Mouse (Mus musculus): ENCODE data around the gene Ptprm. TPM values are rescaled to one million over a fixed set of nuclear protein-coding genes. Genes with fewer than 3 reads are reported as not detected.

The Ptprm gene
- polyA plus RNA-seq, 1 experiment = not detected

- no peak for TF ChIP-seq GATA1 (IDR thresholded peaks at IDR 0.05; ENCODE audit: low read length)
These were observed 1.1 kb downstream of the Ptprm start for GRCm38 (mm10) chr17:67352956-67353795.

GRCm38 (mm10) chr17:67351423-67351822, 2.8 kb downstream of the Ptprm start:
- no peak for TF ChIP-seq GATA1 (IDR thresholded peaks at IDR 0.05; ENCODE audit: low read length)

- no peak for TF ChIP-seq GATA1 (IDR thresholded peaks at IDR 0.05; ENCODE audit: low read length)
These were observed 3.7 kb downstream of the Ptprm start for GRCm38 (mm10) chr17:67350536-67350935.

- TF ChIP-seq GATA1 (IDR thresholded peaks at IDR 0.05; ENCODE audit: low read length) = no peak
These were observed 4.7 kb downstream of the Ptprm start for GRCm38 (mm10) chr17:67349594-67349993.

GRCm38 (mm10) chr17:67346921-67347320, 7.3 kb downstream of the Ptprm start:
- no peak for TF ChIP-seq GATA1 (IDR thresholded peaks at IDR 0.05; ENCODE audit: low read length)

- no peak for TF ChIP-seq GATA1 (IDR thresholded peaks at IDR 0.05; ENCODE audit: low read length)
These were observed 9.1 kb downstream of the Ptprm start for GRCm38 (mm10) chr17:67345157-67345556.

GRCm38 (mm10) chr17:67343471-67343870, 10.8 kb downstream of the Ptprm start:
- no peak for TF ChIP-seq GATA1 (IDR thresholded peaks at IDR 0.05; ENCODE audit: low read length)

GRCm38 (mm10) chr17:67343006-67343405, 11.3 kb downstream of the Ptprm start:
- TF ChIP-seq GATA1 (IDR thresholded peaks at IDR 0.05; ENCODE audit: low read length) = no peak

GRCm38 (mm10) chr17:67340362-67340761, 13.9 kb downstream of the Ptprm start:
- no peak for TF ChIP-seq GATA1 (IDR thresholded peaks at IDR 0.05; ENCODE audit: low read length)

GRCm38 (mm10) chr17:67339569-67339968, 14.7 kb downstream of the Ptprm start:
- no peak for TF ChIP-seq GATA1 (IDR thresholded peaks at IDR 0.05; ENCODE audit: low read length)

GRCm38 (mm10) chr17:67334310-67334709, 19.9 kb downstream of the Ptprm start:
- TF ChIP-seq GATA1 (IDR thresholded peaks at IDR 0.05; ENCODE audit: low read length) = no peak

- no peak for TF ChIP-seq GATA1 (IDR thresholded peaks at IDR 0.05; ENCODE audit: low read length)
These were observed 24.8 kb downstream of the Ptprm start for GRCm38 (mm10) chr17:67329435-67329834.

GRCm38 (mm10) chr17:67324499-67324832, 29.8 kb downstream of the Ptprm start:
- no peak for TF ChIP-seq GATA1 (IDR thresholded peaks at IDR 0.05; ENCODE audit: low read length)

- no peak for TF ChIP-seq GATA1 (IDR thresholded peaks at IDR 0.05; ENCODE audit: low read length)
These were observed 30.3 kb downstream of the Ptprm start for GRCm38 (mm10) chr17:67323777-67324498.

- no peak for TF ChIP-seq GATA1 (IDR thresholded peaks at IDR 0.05; ENCODE audit: low read length)
These were observed 39.6 kb downstream of the Ptprm start for GRCm38 (mm10) chr17:67314491-67315205.

GRCm38 (mm10) chr17:67308421-67308820, 45.8 kb downstream of the Ptprm start:
- no peak for TF ChIP-seq GATA1 (IDR thresholded peaks at IDR 0.05; ENCODE audit: low read length)
